Mouse (Mus musculus) heart, embryonic 14.5 days (tissue): ENCODE results near the gene Wasf2. TPM values are rescaled to one million over a fixed set of nuclear protein-coding genes. Genes with fewer than 3 reads are reported as not detected.

Source experiments
- ATAC-seq: fragments of 200-750 bp; cut with Nextera tagmentation; 2 replicates; pipeline ENCODE4 v1.8.0; 2017; ENCODE audit warnings: low read depth, moderate TSS enrichment; ENCODE audit not compliant: insufficient number of reproducible peaks, insufficient read depth, low FRiP score
- H3K27ac ChIP-seq, 2 experiments: fragments of 200-500 bp in 1 of 2; fragments of 300-500 bp in 1 of 2; sonication (generic) in 1 of 2; replicated peaks in 1 of 2; 2 replicates each; pipeline ENCODE4 v1.5.1; 2012 to 2014; ENCODE audit warnings: low read depth in 2 of 2, low read length in 2 of 2, control low read depth in 1 of 2, mild to moderate bottlenecking in 1 of 2, mixed read lengths in 1 of 2; ENCODE audit not compliant: control insufficient read depth in 1 of 2, insufficient read depth in 1 of 2
- H3K27me3 ChIP-seq: fragments of 300-500 bp; sonication (generic); 2 replicates; pipeline ENCODE4 v1.6.1; 2014; ENCODE audit warnings: mild to moderate bottlenecking, low read length, control low read depth; ENCODE audit not compliant: control insufficient read depth, insufficient read depth
- H3K36me3 ChIP-seq: fragments of 300-500 bp; sonication (generic); 2 replicates; pipeline ENCODE4 v1.6.1; 2014; ENCODE audit warnings: mild to moderate bottlenecking, control low read depth, low read length, mixed read lengths; ENCODE audit not compliant: control insufficient read depth, insufficient read depth
- H3K4me1 ChIP-seq, 2 experiments: fragments of 200-500 bp in 1 of 2; fragments of 300-500 bp in 1 of 2; sonication (generic) in 1 of 2; 2 replicates each; pipeline ENCODE4 v1.6.1; 2012 to 2014; ENCODE audit warnings: low read length in 2 of 2, control low read depth in 1 of 2, mixed read lengths in 1 of 2; ENCODE audit not compliant: control insufficient read depth in 2 of 2, insufficient read depth in 2 of 2
- H3K4me2 ChIP-seq: fragments of 300-500 bp; sonication (generic); 2 replicates; pipeline ENCODE4 v1.6.1; 2014; ENCODE audit warnings: mild to moderate bottlenecking, low read length
- H3K4me3 ChIP-seq, 2 experiments: fragments of 200-500 bp in 1 of 2; fragments of 300-500 bp in 1 of 2; sonication (generic) in 1 of 2; 2 replicates each; pipeline ENCODE4 v1.5.1; 2012 to 2014; ENCODE audit warnings: low read length in 2 of 2, mild to moderate bottlenecking in 2 of 2, control low read depth in 1 of 2, low read depth in 1 of 2, moderate library complexity in 1 of 2; ENCODE audit not compliant: control insufficient read depth in 1 of 2, insufficient read depth in 1 of 2
- H3K9ac ChIP-seq: fragments of 300-500 bp; sonication (generic); 2 replicates; pipeline ENCODE4 v1.6.1; 2014; ENCODE audit warnings: mild to moderate bottlenecking, low read length
- H3K9me3 ChIP-seq: fragments of 300-500 bp; sonication (generic); 2 replicates; pipeline ENCODE4 v1.6.1; 2016; ENCODE audit warnings: low read length, control low read depth; ENCODE audit not compliant: control insufficient read depth
- WGBS: fragments of 180-500 bp; shearing (Covaris S2); extraction: QIAGEN DNeasy Blood & Tissue Kit; methylation state at CpG from one replicate; pipeline ENCODE4 v1.1.7; 2014; 5-methylcytosine and 5-hydroxymethylcytosine counted together
- polyA plus RNA-seq: library from polyadenylated mRNA; unstranded; fragments of >200 nt; fragmentation: Nextera tagmentation; extraction: Ambion mirVana; gene quantifications from 2 replicates; pipeline ENCODE4 v1.2.1, GENCODE M21; 2014

The Wasf2 gene
- polyA plus RNA-seq, 1 experiment from 2014 or later: 68.6 TPM

DNA sequence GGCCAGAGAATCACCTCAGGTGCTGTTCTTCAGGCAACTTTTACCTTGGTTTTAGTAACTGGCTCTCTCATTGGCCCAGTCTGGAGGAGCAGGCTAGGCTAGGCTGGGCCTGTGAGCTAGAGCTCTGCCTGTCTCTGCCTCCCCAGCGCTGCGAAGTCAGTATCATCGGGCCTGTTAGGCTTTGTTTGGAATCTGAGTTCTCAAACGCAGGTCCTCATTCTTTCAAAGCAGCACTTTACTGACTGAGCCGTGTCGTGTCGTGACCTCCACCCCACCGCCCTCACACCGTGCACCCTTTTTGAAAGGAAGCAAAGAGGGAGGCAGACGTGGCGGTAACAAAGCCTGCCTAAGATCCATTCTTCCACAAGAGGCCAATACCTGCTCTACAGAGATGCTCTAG lies 914 bp upstream of the Wasf2 start:
- peaks cover 8 to 12% of the 10 kb centered on the region in 2 experiments; a peak in 3 of 4 replicates for H3K4me1 ChIP-seq
- 55% methylated on average over 11 of the region's 11 CpGs for WGBS
- H3K4me2 ChIP-seq: peak overlapping the region; percentile 73

DNA sequence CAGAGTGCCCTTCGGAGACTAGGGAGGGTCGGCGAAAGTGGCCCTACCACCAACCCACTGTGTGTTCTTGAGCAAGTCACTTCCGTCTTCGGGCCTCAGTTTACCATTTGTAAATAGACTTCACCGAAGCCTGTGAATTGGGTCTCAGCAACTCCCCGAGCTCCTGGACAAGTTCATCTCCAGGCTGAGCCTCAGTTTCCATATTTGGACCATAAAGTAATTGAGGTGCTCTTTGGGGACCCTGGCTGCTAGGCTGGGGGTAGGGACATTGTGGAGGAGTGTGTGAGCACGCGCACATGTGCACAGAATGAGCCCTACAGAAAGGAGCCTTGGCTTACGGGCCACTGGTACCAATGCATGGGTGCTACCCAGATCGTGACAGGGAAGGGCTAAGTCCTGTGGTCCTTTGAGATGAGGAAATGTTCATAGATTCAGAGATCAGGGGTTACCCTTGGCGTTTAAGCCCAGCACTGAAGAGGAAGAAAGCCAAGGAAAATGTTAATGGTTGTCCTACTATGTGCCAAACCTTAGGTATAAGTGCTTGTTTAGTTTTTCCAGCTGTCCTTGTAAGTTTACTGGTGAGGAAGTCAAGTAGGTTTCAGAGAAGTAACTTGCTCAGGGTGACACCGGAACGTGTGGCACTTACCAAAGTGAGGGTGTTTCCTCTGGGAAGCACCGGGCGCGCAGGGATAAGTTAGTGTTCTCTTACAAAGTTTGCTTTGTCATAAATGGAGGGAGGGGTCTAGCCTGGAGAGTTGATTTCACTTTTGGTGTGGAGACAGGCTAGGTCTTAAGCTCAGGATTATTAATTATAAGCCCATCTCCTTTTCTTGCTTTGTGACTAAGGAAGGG lies 811 bp downstream of the Wasf2 start:
- Histone ChIP-seq H3K4me2 (peak overlapping the region; percentile 93), H3K4me1 (peaks cover 8 to 12% of the 10 kb centered on the region in 2 experiments; a peak in 3 of 4 replicates), H3K9me3 (no peaks in the 10 kb centered on the region), H3K36me3 (peaks cover 4% of the 10 kb centered on the region; the same call in 1 of the 2 replicates), H3K4me3 (peak overlapping the region; percentile 85 to 93), H3K27me3 (no peaks in the 10 kb centered on the region), H3K9ac (peak overlapping the region; percentile 95), H3K27ac (peak overlapping the region; percentile 63 to 91)
- ATAC-seq: peak; percentile 23; the same call in 1 of the 2 replicates
- under 1% methylated on average over 17 of the region's 17 CpGs for WGBS

More for the DNA sequence above, 914 bp upstream of the Wasf2 start:
- ATAC-seq: no peak
- Histone ChIP-seq H3K9me3 (peaks cover 1% of the 10 kb centered on the region; the same call in 1 of the 2 replicates), H3K27me3 (no peaks in the 10 kb centered on the region), H3K4me3 (peak overlapping the region; percentile 69 to 93), H3K9ac (peak overlapping the region; percentile 75), H3K36me3 (no peaks in the 10 kb centered on the region), H3K27ac (peak overlapping the region; percentile 43 to 86)

DNA sequence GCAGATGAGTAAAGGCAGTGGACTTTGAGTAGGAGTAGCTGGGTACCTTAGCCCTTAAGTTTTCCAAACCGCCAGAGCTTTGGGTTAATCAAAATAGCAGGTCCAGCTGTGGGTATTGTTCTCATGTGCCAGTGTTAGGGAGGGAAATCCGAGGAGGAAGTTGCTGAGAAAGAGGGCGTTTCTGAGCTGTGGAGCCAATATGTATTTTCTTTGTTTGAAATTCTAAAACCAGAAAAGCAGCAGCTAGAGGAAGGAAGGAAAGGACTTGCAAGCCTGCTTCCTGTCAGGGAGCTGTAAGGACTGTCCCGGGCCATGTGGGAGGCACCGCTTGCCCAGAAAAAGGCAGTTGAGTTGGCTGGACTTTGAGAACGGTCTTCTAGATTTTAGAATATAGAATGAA lies 1.7 kb downstream of the Wasf2 start:
- Histone ChIP-seq H3K4me3 (peak overlapping the region; percentile 85 to 93), H3K27ac (peak overlapping the region; percentile 63 to 91), H3K4me2 (peak overlapping the region; percentile 93), H3K9me3 (no peaks in the 10 kb centered on the region), H3K9ac (peak overlapping the region; percentile 95), H3K36me3 (peaks cover 4% of the 10 kb centered on the region; the same call in 1 of the 2 replicates), H3K4me1 (peaks cover 8 to 17% of the 10 kb centered on the region in 2 experiments; a peak in 3 of 4 replicates), H3K27me3 (no peaks in the 10 kb centered on the region)
- ATAC-seq: no peak
- WGBS: 17% methylated on average over 6 of the region's 6 CpGs

DNA sequence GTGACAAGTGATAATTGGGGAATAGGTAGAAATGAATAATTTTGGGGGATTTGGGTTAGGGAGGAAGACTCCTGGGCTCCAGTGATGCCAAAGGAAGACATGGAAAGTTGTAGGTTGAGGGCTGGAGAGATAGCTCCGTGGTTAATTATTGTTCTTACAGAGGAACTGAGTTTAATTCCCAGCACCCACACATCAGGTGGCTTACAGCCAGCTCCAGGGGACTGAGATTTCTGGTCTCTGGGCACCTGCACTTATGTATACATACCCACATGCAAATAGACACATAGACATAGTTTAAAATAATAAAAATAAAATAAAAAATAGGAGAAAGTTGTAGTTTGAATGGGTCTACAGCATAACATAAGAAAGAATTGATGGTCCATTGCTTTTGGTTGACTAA lies 6.6 kb downstream of the Wasf2 start:
- no peak overlapping the region for H3K27ac ChIP-seq
- WGBS: 56% methylated on average over 1 of the region's 1 CpGs
- no peak overlapping the region for H3K4me3 ChIP-seq
- H3K36me3 ChIP-seq: peaks cover 21% of the 10 kb centered on the region
- no peaks in the 10 kb centered on the region for H3K9me3 ChIP-seq
- H3K4me2 ChIP-seq: no peak overlapping the region
- no peak for ATAC-seq
- H3K27me3 ChIP-seq: no peaks in the 10 kb centered on the region
- no peak overlapping the region for H3K9ac ChIP-seq
- H3K4me1 ChIP-seq: peaks cover 2 to 11% of the 10 kb centered on the region in 2 experiments; a peak in 2 of 4 replicates

DNA sequence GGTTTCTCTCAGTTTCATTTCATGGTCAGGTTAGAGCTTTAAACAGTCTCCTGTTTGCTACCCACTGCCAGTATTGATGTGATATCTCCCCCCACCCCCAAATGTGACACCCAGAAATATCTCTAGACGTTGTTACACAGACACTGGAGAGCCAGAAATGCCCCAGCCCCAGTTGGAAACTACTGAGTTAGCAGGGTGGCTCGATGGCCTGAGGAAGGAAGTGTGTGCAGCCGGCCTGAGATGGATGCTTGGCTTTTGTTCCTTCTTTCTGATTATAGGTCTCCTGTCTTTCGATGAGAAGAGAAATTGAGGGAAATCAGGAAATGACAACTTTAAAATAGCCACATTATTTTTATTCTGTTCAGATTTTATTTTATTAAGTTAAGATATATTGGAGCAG lies 8.7 kb downstream of the Wasf2 start:
- Histone ChIP-seq H3K27ac (0 out of 4 replicates have a peak overlapping the region, but pooled peaks of 1 of the 2 experiments have one; percentile 6), H3K4me3 (no peak overlapping the region), H3K36me3 (peaks cover 21% of the 10 kb centered on the region), H3K4me1 (peaks cover 0 to 14% of the 10 kb centered on the region in 2 experiments; a peak in 2 of 4 replicates), H3K27me3 (no peaks in the 10 kb centered on the region), H3K9ac (no peak overlapping the region), H3K4me2 (no peak overlapping the region), H3K9me3 (no peaks in the 10 kb centered on the region)
- ATAC-seq: no peak
- 54% methylated on average over 4 of the region's 4 CpGs for WGBS

DNA sequence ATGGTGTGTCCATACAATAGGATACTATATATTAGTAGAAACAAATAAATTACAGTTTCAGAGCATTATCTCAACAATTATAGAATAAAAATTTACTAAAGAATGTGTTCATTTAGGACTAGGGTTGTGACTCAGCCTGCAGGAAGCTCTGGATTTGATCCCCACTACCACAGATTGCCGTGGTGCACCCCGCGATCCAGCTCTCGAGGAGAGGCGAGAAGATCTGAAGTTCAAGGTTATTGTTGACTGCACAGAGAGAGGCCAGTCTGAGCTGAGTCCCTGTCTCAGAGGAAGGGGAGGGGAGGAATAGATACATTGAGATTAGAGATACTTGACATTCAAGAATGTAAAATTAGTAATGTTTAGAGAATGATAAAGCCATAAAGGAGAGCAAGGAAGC lies 24.7 kb downstream of the Wasf2 start:
- H3K9ac ChIP-seq: no peak overlapping the region
- peaks cover 11 to 37% of the 10 kb centered on the region in 2 experiments for H3K4me1 ChIP-seq
- WGBS: 71% methylated on average over 5 of the region's 5 CpGs
- ATAC-seq: no peak
- no peaks in the 10 kb centered on the region for H3K27me3 ChIP-seq
- no peak overlapping the region for H3K4me2 ChIP-seq
- peaks cover 8% of the 10 kb centered on the region for H3K36me3 ChIP-seq
- H3K4me3 ChIP-seq: no peak overlapping the region
- no peaks in the 10 kb centered on the region for H3K9me3 ChIP-seq
- no peak overlapping the region for H3K27ac ChIP-seq

DNA sequence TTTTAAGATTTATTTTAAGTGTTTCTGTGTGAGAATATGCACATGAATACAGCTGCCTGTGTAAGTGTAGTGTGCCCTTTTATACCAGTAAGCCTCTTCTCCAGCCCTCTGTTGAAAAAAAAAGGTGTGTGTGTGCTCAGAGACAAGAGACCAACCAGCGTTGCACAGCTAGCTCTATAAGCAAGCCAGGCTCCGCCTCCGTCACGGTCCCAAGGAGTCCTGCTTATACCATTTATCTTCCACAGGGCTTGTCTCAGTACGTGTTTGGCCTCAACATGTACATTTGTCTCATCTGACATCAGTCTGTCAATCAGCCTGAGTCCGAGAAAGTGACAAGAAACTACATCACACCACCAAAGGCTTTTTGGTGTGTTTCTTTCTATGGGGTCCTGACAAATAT lies 25.4 kb downstream of the Wasf2 start:
- H3K27ac ChIP-seq: 0 out of 4 replicates have a peak overlapping the region, but pooled peaks of 1 of the 2 experiments have one; percentile 6
- H3K4me2 ChIP-seq: no peak overlapping the region
- peaks cover 12 to 37% of the 10 kb centered on the region in 2 experiments for H3K4me1 ChIP-seq
- H3K27me3 ChIP-seq: no peaks in the 10 kb centered on the region
- H3K9me3 ChIP-seq: no peaks in the 10 kb centered on the region
- peaks cover 14% of the 10 kb centered on the region for H3K36me3 ChIP-seq
- ATAC-seq: no peak
- H3K9ac ChIP-seq: no peak overlapping the region
- WGBS: 79% methylated on average over 6 of the region's 6 CpGs
- no peak overlapping the region for H3K4me3 ChIP-seq
